Mouse (Mus musculus) olfactory bulb, adult 2 months (tissue): ENCODE data around the gene Khk. TPM values are rescaled to one million over a fixed set of nuclear protein-coding genes. Genes with fewer than 3 reads are reported as not detected.

ENCODE experiments used
- H3K27ac ChIP-seq: fragments of 200-500 bp; 2 replicates; pipeline ENCODE4 v1.5.1; 2012; ENCODE audit warnings: low read depth, low read length; ENCODE audit not compliant: insufficient read depth
- H3K4me1 ChIP-seq: fragments of 200-500 bp; 2 replicates; pipeline ENCODE4 v1.6.1; 2012; ENCODE audit warnings: low read length; ENCODE audit not compliant: control insufficient read depth, insufficient read depth
- H3K4me3 ChIP-seq: fragments of 200-500 bp; 2 replicates; pipeline ENCODE4 v1.5.1; 2012; ENCODE audit warnings: mild to moderate bottlenecking, low read depth, low read length, moderate library complexity; ENCODE audit not compliant: insufficient read depth
- CTCF ChIP-seq: fragments of 200-500 bp; IDR thresholded peaks from 2 replicates; pipeline ENCODE4 v1.5.1; 2012; ENCODE audit warnings: low read depth, mild to moderate bottlenecking, low read length, moderate library complexity; ENCODE audit not compliant: insufficient read depth
- POLR2A ChIP-seq: fragments of 200-500 bp; IDR thresholded peaks from 2 replicates; pipeline ENCODE4 v1.6.1; 2012; ENCODE audit warnings: mild to moderate bottlenecking, low read depth, low read length, moderate library complexity; ENCODE audit not compliant: insufficient read depth
- WGBS: fragments of 180-500 bp; shearing (Covaris S2); methylation state at CpG from one replicate; pipeline ENCODE4 v1.1.7; 2018; 5-methylcytosine and 5-hydroxymethylcytosine counted together
- polyA plus RNA-seq: library from polyadenylated mRNA; stranded (reverse); fragments of >200 nt; gene quantifications from 2 replicates; pipeline ENCODE4 v1.2.4, GENCODE M21; 2012; ENCODE audit warnings: low replicate concordance; ENCODE audit not compliant: missing spikeins, insufficient read depth, insufficient read length

The Khk gene
- polyA plus RNA-seq, 1 experiment = not detected

DNA sequence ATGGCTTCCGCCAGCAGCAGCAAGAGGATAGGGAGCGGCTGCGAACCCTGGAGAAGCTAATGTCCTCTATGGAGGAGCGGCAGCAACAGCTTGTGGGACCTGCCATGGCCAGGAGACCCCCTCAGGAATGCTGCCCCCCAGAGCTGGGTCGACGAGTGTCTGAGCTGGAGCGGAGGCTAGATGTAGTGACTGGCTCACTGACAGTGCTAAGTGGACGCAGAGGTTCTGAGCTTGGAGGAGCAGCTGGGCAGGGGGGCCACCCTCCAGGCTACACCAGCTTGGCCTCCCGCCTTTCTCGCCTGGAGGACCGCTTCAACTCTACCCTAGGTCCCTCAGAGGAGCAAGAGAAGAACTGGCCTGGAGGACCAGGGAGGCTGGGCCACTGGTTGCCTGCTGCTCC is 3.9 kb upstream of the Khk start:
- H3K4me3 ChIP-seq = no peak overlapping the region
- peaks cover 27% of the 10 kb centered on the region for H3K4me1 ChIP-seq
- WGBS = 95% methylated on average over 11 of the region's 11 CpGs
- no peak overlapping the region for H3K27ac ChIP-seq
- no peak for TF ChIP-seq POLR2A
- no peak for TF ChIP-seq CTCF

DNA sequence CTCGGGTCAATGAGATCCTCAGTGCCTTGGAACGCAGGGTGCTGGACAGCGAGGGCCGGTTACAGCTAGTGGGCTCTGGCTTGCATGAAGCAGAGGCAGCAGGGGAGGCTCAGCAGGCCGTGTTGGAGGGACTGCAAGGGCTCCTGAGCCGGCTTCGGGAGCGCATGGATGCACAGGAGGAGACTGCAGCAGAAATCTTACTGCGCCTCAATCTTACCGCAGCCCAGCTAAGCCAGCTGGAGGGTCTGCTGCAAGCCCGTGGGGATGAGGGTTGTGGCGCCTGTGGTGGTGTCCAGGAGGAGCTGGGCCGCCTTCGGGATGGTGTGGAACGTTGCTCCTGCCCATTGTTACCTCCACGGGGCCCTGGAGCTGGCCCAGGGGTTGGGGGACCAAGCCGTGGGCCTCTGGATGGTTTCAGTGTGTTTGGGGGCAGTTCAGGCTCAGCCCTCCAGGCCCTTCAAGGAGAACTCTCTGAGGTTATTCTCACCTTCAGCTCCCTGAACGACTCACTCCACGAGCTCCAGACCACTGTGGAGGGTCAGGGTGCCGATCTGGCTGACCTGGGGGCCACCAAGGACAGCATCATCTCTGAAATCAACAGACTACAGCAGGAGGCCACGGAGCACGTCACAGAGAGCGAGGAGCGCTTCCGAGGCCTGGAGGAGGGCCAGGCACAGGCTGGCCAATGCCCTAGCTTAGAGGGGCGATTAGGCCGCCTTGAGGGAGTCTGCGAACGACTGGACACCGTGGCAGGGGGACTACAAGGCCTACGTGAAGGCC is 3.1 kb upstream of the Khk start:
- TF ChIP-seq POLR2A (no peak), CTCF (no peak)
- Histone ChIP-seq H3K4me1 (peaks cover 32% of the 10 kb centered on the region), H3K4me3 (no peak overlapping the region), H3K27ac (no peak overlapping the region)
- WGBS = 87% methylated on average over 31 of the region's 31 CpGs

DNA sequence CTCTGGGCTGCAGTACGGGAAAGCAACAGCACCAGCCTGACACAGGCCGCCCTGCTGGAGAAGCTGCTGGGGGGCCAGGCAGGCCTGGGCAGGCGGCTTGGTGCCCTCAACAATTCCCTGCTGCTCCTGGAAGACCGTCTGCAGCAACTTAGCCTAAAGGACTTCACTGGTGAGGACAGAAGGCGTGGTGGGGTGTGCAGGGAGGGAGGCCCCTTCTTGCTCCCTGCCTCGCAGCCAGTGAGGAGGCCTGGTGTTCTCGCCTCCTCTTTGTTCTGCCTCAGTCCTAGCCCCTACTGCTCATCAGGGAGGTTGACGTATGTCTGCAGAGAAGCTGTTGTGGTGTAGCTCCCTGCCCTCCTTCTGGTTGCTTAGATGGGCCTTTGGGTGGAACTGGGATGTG is 2.5 kb upstream of the Khk start:
- TF ChIP-seq POLR2A (no peak), CTCF (no peak)
- Histone ChIP-seq H3K4me3 (no peak overlapping the region), H3K27ac (no peak overlapping the region), H3K4me1 (peaks cover 27% of the 10 kb centered on the region)
- 93% methylated on average over 8 of the region's 8 CpGs for WGBS

DNA sequence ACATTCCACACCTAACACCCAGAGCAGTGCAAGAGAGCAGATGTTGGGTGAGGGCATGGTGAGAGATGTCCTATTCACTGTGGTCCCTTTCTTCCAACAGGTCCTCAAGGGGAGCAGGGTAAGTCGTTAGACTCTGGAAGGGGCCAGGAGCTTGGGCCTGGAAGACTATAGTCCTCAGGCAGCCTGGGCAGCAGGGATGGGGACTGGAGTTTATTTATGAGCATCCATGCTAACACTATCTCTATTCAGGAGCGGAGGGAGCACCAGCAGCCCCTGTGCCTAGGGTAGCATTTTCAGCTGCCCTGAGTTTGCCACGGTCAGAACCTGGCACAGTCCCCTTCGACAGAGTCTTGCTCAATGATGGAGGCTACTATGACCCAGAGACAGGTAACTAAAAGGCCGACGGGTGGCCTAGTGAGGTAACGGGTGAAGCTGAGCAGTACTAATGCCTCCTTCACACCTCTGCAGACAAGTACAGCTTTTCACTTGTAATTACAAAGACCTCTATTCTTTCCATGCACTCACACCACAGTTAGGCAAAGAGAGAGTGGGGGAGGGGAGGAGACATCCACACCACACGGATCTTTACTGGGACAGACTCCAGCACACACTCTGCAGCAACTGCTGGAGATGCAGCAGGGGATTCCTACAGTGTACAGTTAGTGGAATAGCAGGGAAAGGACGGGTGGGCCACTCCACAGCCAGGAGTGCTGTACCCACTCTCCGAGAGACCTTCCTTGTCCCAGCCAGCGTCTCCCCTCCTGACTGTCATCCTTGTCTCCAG is 1.2 kb upstream of the Khk start:
- H3K27ac ChIP-seq = no peak overlapping the region
- TF ChIP-seq CTCF (no peak), POLR2A (no peak)
- peaks cover 27% of the 10 kb centered on the region for H3K4me1 ChIP-seq
- WGBS = 60% methylated on average over 11 of the region's 11 CpGs
- no peak overlapping the region for H3K4me3 ChIP-seq

DNA sequence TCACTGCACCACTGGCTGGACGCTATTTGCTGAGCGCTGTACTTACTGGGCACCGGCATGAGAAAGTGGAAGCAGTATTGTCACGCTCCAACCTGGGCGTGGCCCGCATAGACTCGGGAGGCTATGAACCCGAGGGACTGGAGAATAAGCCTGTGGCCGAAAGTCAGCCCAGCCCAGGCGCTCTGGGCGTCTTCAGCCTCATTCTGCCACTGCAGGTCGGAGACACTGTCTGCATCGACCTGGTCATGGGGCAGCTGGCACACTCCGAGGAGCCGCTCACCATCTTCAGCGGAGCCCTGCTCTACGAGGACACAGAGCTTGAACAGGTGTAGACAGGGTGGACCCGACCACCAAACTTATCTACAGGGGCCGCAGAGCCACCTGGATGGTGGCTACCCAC is 610 bp upstream of the Khk start:
- peaks cover 24% of the 10 kb centered on the region for H3K4me1 ChIP-seq
- TF ChIP-seq CTCF = no peak
- TF ChIP-seq POLR2A = no peak
- H3K4me3 ChIP-seq = no peak overlapping the region
- H3K27ac ChIP-seq = no peak overlapping the region
- WGBS = 64% methylated on average over 19 of the region's 19 CpGs

DNA sequence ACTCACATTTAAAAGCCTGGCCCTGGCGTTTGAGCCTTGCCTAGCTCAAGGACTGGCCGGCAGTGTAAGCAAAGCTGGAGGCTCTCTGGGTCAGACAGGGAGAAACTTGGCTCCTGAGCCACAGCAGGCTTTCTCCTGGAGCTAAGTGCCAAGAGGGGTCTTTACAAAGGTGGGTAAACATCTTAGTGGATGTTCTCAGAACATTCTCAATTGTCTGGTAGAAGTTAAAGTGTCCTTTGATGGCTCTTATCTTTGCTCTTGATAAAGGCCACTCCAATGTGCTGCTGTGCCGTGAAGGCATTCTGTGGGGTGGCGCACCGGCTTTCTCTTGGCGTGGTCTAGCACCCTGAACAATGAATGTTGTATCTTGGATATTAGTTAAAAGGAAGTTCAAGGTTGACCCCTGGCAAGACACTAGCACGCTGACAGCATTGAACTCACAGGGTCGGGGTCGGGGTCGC is 1.4 kb downstream of the Khk start:
- H3K4me1 ChIP-seq = peaks cover 20% of the 10 kb centered on the region
- WGBS = 81% methylated on average over 10 of the region's 10 CpGs
- no peak overlapping the region for H3K4me3 ChIP-seq
- H3K27ac ChIP-seq = no peak overlapping the region
- TF ChIP-seq CTCF (no peak), POLR2A (no peak)

DNA sequence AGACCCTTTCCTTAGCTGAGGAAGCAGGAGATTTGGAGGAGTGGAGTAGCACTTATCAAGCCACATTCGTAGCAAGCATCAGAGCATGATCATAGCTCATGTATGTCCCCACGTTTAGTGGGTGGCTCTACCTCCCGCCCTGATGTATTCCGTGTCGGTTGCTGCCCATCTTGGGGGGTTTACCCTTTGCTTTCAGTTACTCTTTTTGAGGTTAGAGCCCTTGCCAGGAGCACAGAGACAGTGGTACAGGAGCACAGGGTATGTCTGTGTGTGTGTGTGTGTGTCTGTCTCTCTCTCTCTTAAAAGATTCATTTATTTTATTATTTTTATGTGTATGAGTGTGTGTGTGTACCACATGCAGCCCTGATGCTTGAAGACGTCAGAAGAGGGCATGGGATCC is 1.9 kb downstream of the Khk start:
- TF ChIP-seq CTCF = no peak
- no peak for TF ChIP-seq POLR2A
- WGBS = 87% methylated on average over 6 of the region's 6 CpGs
- Histone ChIP-seq H3K4me1 (peaks cover 20% of the 10 kb centered on the region), H3K27ac (no peak overlapping the region), H3K4me3 (no peak overlapping the region)

DNA sequence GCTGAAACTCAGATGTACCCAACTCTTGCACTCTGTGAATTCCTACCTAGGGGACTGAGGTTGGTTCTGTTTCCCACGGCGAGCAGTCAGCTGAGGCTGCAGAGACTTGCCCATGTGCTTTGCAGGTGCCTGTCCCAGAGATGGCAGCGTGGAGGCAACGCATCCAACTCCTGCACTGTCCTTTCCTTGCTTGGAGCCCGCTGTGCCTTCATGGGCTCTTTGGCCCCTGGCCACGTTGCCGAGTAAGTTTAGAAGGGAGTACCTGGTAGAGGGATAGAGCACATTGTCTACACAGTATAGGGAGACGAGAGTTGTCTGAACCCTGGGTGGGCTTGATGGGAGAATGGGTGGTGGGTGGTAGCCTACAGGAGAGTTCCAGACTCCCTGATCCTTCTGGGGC is 3.4 kb downstream of the Khk start:
- TF ChIP-seq CTCF = no peak
- TF ChIP-seq POLR2A = no peak
- Histone ChIP-seq H3K27ac (no peak overlapping the region), H3K4me1 (peaks cover 20% of the 10 kb centered on the region), H3K4me3 (no peak overlapping the region)
- 83% methylated on average over 8 of the region's 8 CpGs for WGBS

DNA sequence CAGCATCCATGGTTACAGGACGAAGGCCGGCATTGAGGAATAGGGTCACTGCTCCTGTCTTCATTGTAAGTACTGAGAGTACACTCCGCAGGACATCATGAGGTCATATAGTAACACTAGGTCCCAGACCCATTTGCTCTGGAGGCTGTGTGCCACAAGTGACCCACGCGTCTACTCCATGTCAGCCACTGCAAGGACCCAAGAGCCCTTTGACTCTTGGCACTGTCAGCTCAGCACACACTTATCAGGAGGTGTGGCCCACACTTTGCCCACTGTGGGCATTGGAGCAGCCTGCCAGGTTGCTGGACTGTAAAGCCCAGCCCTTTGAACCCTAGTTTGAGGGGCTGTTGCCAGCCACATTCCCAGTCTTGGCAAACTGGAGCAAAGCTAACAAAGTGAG is 4.0 kb downstream of the Khk start:
- WGBS = 89% methylated on average over 5 of the region's 5 CpGs
- Histone ChIP-seq H3K4me1 (peaks cover 20% of the 10 kb centered on the region), H3K27ac (no peak overlapping the region), H3K4me3 (no peak overlapping the region)
- TF ChIP-seq POLR2A (no peak), CTCF (no peak)
